Mouse (Mus musculus) MN1 (cell line): Measurements from ENCODE around the gene Mrps6.

Experiments
- DNase-seq: peaks from one replicate; pipeline ENCODE4 v3.0.0-alpha.2; 2016; ENCODE audit warnings: low spot score

Mrps6 gene

GRCm38 (mm10) chr16:92120899-92121531, 62.9 kb downstream of the Mrps6 start:
- no peak for DNase-seq

- no peak for DNase-seq
These were observed 69.2 kb downstream of the Mrps6 start for GRCm38 (mm10) chr16:92127226-92127625.

- DNase-seq: no peak
These were observed 69.6 kb downstream of the Mrps6 start for GRCm38 (mm10) chr16:92127666-92128065.

GRCm38 (mm10) chr16:92129843-92130242, 71.8 kb downstream of the Mrps6 start:
- no peak for DNase-seq

- no peak for DNase-seq
These were observed 74.4 kb downstream of the Mrps6 start for GRCm38 (mm10) chr16:92132511-92132910.

- DNase-seq: no peak
These were observed 76.2 kb downstream of the Mrps6 start for GRCm38 (mm10) chr16:92134148-92134764.

GRCm38 (mm10) chr16:92136275-92136674, 78.2 kb downstream of the Mrps6 start:
- DNase-seq: no peak

- no peak for DNase-seq
These were observed 81.6 kb downstream of the Mrps6 start for GRCm38 (mm10) chr16:92139386-92140261.

GRCm38 (mm10) chr16:92140328-92140727, 82.3 kb downstream of the Mrps6 start:
- DNase-seq: no peak

GRCm38 (mm10) chr16:92141021-92141420, 83.0 kb downstream of the Mrps6 start:
- no peak for DNase-seq

GRCm38 (mm10) chr16:92142426-92143012, 84.4 kb downstream of the Mrps6 start:
- no peak for DNase-seq

GRCm38 (mm10) chr16:92147631-92148366, 89.7 kb downstream of the Mrps6 start:
- DNase-seq: no peak

GRCm38 (mm10) chr16:92148367-92148728, 90.3 kb downstream of the Mrps6 start:
- no peak for DNase-seq

GRCm38 (mm10) chr16:92150975-92151374, 92.9 kb downstream of the Mrps6 start:
- DNase-seq: no peak

GRCm38 (mm10) chr16:92158021-92158455, 100.0 kb downstream of the Mrps6 start:
- DNase-seq: no peak

GRCm38 (mm10) chr16:92158461-92159091, 100.5 kb downstream of the Mrps6 start:
- no peak for DNase-seq

- DNase-seq: no peak
These were observed 101.0 kb downstream of the Mrps6 start for GRCm38 (mm10) chr16:92159114-92159513.
